Mouse (Mus musculus) intestine, postnatal 0 days (tissue): ENCODE measurements at regions not wholly inside any gene's neighbourhood (a gene's known extent, or its start where the extent isn't known, plus 50 kb on each side); places are given as distances from the start of the nearest gene placed in this dataset.

ENCODE experiments used
- ATAC-seq: fragments of 200-750 bp; cut with Nextera tagmentation; 2 replicates; pipeline ENCODE4 v1.8.0; 2017; ENCODE audit warnings: mild to moderate bottlenecking, moderate TSS enrichment, moderate library complexity
- H3K27ac ChIP-seq: fragments of 300-500 bp; sonication (generic); 2 replicates; pipeline ENCODE4 v1.5.1; 2014; ENCODE audit warnings: mild to moderate bottlenecking, low read depth, low read length, moderate library complexity
- H3K27me3 ChIP-seq: fragments of 300-500 bp; sonication (generic); replicated peaks from 2 replicates; pipeline ENCODE4 v1.6.1; 2014; ENCODE audit warnings: low read length, mixed read lengths; ENCODE audit not compliant: control insufficient read depth, insufficient read depth
- H3K36me3 ChIP-seq: fragments of 300-500 bp; sonication (generic); 2 replicates; pipeline ENCODE4 v1.6.1; 2014; ENCODE audit warnings: mild to moderate bottlenecking, moderate library complexity; ENCODE audit not compliant: control insufficient read depth, insufficient read depth
- H3K4me1 ChIP-seq: fragments of 300-500 bp; sonication (generic); replicated peaks from 2 replicates; pipeline ENCODE4 v1.6.1; 2014; ENCODE audit warnings: antibody characterized with exemption, low read length, mixed read lengths; ENCODE audit not compliant: control insufficient read depth, insufficient read depth
- H3K4me2 ChIP-seq: fragments of 300-500 bp; sonication (generic); replicated peaks from 2 replicates; pipeline ENCODE4 v1.6.1; 2014; ENCODE audit warnings: low read depth, mild to moderate bottlenecking, moderate library complexity
- H3K4me3 ChIP-seq: fragments of 300-500 bp; sonication (generic); 2 replicates; pipeline ENCODE4 v1.5.1; 2014; ENCODE audit warnings: low read depth, low read length
- H3K9ac ChIP-seq: fragments of 300-500 bp; sonication (generic); 2 replicates; pipeline ENCODE4 v1.6.1; 2014; ENCODE audit warnings: mild to moderate bottlenecking, low read depth, low read length
- H3K9me3 ChIP-seq: fragments of 300-500 bp; sonication (generic); 2 replicates; pipeline ENCODE4 v1.6.1; 2016; ENCODE audit warnings: mixed run types; ENCODE audit not compliant: control insufficient read depth
- CTCF ChIP-seq: sonication (generic); IDR thresholded peaks from 2 replicates; pipeline ENCODE4 v1.5.1; 2016; ENCODE audit warnings: low read depth, mild to moderate bottlenecking, control low read depth, antibody characterized with exemption, moderate library complexity
- WGBS: fragments of 180-500 bp; shearing (Covaris S2); extraction: QIAGEN DNeasy Blood & Tissue Kit; methylation state at CpG from one replicate; pipeline ENCODE4 v1.1.7; 2014; 5-methylcytosine and 5-hydroxymethylcytosine counted together

GRCm38 (mm10) chr6:118320021-118320525, 99.2 kb downstream of the Bms1 start:
- H3K9me3 ChIP-seq = no peaks in the 10 kb centered on the region
- H3K9ac ChIP-seq = no peak overlapping the region
- H3K27ac ChIP-seq = no peak overlapping the region
- no peak for ATAC-seq
- no peaks in the 10 kb centered on the region for H3K27me3 ChIP-seq
- 84% methylated on average over 7 of the region's 7 CpGs for WGBS
- H3K4me3 ChIP-seq = no peak overlapping the region
- no peak for TF ChIP-seq CTCF
- H3K4me2 ChIP-seq = no peak overlapping the region
- H3K4me1 ChIP-seq = no peaks in the 10 kb centered on the region
- H3K36me3 ChIP-seq = no peaks in the 10 kb centered on the region

GRCm38 (mm10) chr6:118315881-118316280, 103.4 kb downstream of the Bms1 start:
- no peaks in the 10 kb centered on the region for H3K36me3 ChIP-seq
- no peaks in the 10 kb centered on the region for H3K9me3 ChIP-seq
- 83% methylated on average over 6 of the region's 6 CpGs for WGBS
- no peak for TF ChIP-seq CTCF
- H3K4me2 ChIP-seq = no peak overlapping the region
- ATAC-seq = no peak
- no peaks in the 10 kb centered on the region for H3K27me3 ChIP-seq
- H3K27ac ChIP-seq = no peak overlapping the region
- no peaks in the 10 kb centered on the region for H3K4me1 ChIP-seq
- no peak overlapping the region for H3K9ac ChIP-seq
- H3K4me3 ChIP-seq = no peak overlapping the region

GRCm38 (mm10) chr6:118314941-118315687, 104.2 kb downstream of the Bms1 start:
- no peak for ATAC-seq
- no peak for TF ChIP-seq CTCF
- Histone ChIP-seq H3K27me3 (no peaks in the 10 kb centered on the region), H3K27ac (no peak overlapping the region), H3K9me3 (no peaks in the 10 kb centered on the region), H3K4me1 (no peaks in the 10 kb centered on the region), H3K4me3 (no peak overlapping the region), H3K9ac (no peak overlapping the region), H3K4me2 (no peak overlapping the region), H3K36me3 (no peaks in the 10 kb centered on the region)
- WGBS = 43% methylated on average over 13 of the region's 13 CpGs

GRCm38 (mm10) chr6:118311081-118311480, 108.2 kb downstream of the Bms1 start:
- Histone ChIP-seq H3K9ac (no peak overlapping the region), H3K27me3 (no peaks in the 10 kb centered on the region), H3K4me1 (no peaks in the 10 kb centered on the region), H3K4me3 (no peak overlapping the region), H3K9me3 (no peaks in the 10 kb centered on the region), H3K4me2 (no peak overlapping the region), H3K27ac (no peak overlapping the region), H3K36me3 (no peaks in the 10 kb centered on the region)
- 83% methylated on average over 9 of the region's 9 CpGs for WGBS
- TF ChIP-seq CTCF = no peak
- no peak for ATAC-seq

GRCm38 (mm10) chr6:118309923-118310322, 109.4 kb downstream of the Bms1 start:
- ATAC-seq = no peak
- WGBS = 72% methylated on average over 2 of the region's 2 CpGs
- TF ChIP-seq CTCF = no peak

GRCm38 (mm10) chr6:118308586-118308985, 110.7 kb downstream of the Bms1 start:
- WGBS = 73% methylated on average over 3 of the region's 3 CpGs
- ATAC-seq = no peak
- no peak overlapping the region for H3K4me2 ChIP-seq

More at GRCm38 (mm10) chr6:118309923-118310322, 109.4 kb downstream of the Bms1 start:
- H3K36me3 ChIP-seq = no peaks in the 10 kb centered on the region
- H3K27me3 ChIP-seq = no peaks in the 10 kb centered on the region
- no peaks in the 10 kb centered on the region for H3K9me3 ChIP-seq
- no peak overlapping the region for H3K9ac ChIP-seq
- H3K4me2 ChIP-seq = no peak overlapping the region
- H3K4me3 ChIP-seq = no peak overlapping the region
- no peak overlapping the region for H3K27ac ChIP-seq
- no peaks in the 10 kb centered on the region for H3K4me1 ChIP-seq

More at GRCm38 (mm10) chr6:118308586-118308985, 110.7 kb downstream of the Bms1 start:
- H3K4me1 ChIP-seq = no peaks in the 10 kb centered on the region
- no peaks in the 10 kb centered on the region for H3K9me3 ChIP-seq
- no peak overlapping the region for H3K27ac ChIP-seq
- no peak for TF ChIP-seq CTCF
- no peaks in the 10 kb centered on the region for H3K36me3 ChIP-seq
- H3K27me3 ChIP-seq = no peaks in the 10 kb centered on the region
- no peak overlapping the region for H3K4me3 ChIP-seq
- no peak overlapping the region for H3K9ac ChIP-seq
